Mouse (Mus musculus) layer of hippocampus, postnatal 10 days (tissue): ENCODE measurements around the gene Smurf1. TPM values are rescaled to one million over a fixed set of nuclear protein-coding genes. Genes with fewer than 3 reads are reported as not detected.

Source experiments
- DNase-seq, 2 experiments: peaks; one replicate each; pipeline ENCODE4 v3.0.0; 2021; ENCODE audit warnings: low spot score in 2 of 2
- long read RNA-seq: library from polyadenylated mRNA; stranded (forward); transcript quantifications from one replicate; pipeline ENCODE4 v2.0.0, GENCODE M21; 2023
- total RNA-seq, 2 experiments: library from RNA; stranded (reverse); gene quantifications; 2 replicates each; pipeline ENCODE4 v1.2.3; 2021

The Smurf1 gene
- total RNA-seq = 10 to 100 TPM; 41.9 to 42.3 TPM
- long read RNA-seq, full-length matches to known transcripts = 9 of 23 reads
- long read RNA-seq, partial matches to known transcripts = 3 of 23 reads
- long read RNA-seq, other reads (novel, unspliced or antisense) = 11 of 23 reads

DNA sequence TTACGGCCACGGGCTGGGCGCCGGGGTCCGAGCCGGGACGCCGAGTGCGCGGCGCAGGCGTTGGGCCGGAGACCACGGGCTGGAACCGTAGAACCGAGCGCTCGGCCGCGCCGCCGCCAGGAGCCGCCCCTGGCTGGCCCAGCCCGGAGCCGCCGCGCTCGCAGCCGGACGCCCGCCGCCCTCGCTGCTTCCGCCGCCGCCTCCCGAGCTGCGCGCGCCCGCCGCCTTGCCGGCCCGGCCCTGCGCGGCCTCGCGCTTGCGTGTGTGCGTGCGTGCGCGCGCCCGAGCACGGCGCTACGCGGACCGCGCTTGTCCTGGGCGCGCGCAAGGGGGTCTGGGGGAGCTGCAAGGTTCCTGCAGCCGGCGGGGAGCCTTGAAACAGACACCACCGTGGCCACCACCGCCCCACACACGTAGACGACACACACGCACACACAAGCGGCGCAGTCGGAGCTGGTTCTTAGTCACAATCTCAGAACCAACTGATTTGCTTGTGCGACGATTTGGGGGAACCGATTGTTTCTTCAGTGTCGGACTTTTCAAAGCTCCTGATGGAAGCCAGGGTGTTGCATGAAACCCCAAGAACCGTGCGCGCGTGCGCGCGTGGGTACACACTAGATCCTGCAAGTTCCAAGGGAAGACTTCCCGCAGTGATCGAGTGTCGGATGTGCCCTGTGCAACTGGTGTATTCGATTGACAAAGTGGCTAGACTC is at the start of gene Smurf1:
Gene Smurf1 (minus strand): TSS at position 209 of the 713 bp plus-strand sequence.
- DNase-seq = peak; percentile 84 to 88

DNA sequence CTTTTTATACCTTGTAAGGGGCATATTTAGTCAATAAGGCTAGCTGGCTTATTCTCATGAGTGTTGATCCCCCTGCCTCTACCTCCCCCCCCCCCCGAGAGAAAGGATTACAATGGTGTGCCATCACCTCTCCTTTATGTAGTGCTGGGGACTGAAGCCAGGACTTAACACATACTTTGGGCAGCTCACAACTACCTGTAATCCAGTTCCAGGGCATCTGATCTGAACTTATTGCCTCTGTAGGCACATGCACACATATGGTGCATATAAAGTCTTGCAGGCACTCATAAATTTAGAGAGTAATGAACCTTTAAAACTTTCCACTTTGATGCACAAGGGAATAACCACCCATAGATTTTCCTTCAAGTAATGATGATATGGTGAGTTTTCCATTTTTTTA is 48.6 kb upstream of the Smurf1 start:
- DNase-seq = no peak

DNA sequence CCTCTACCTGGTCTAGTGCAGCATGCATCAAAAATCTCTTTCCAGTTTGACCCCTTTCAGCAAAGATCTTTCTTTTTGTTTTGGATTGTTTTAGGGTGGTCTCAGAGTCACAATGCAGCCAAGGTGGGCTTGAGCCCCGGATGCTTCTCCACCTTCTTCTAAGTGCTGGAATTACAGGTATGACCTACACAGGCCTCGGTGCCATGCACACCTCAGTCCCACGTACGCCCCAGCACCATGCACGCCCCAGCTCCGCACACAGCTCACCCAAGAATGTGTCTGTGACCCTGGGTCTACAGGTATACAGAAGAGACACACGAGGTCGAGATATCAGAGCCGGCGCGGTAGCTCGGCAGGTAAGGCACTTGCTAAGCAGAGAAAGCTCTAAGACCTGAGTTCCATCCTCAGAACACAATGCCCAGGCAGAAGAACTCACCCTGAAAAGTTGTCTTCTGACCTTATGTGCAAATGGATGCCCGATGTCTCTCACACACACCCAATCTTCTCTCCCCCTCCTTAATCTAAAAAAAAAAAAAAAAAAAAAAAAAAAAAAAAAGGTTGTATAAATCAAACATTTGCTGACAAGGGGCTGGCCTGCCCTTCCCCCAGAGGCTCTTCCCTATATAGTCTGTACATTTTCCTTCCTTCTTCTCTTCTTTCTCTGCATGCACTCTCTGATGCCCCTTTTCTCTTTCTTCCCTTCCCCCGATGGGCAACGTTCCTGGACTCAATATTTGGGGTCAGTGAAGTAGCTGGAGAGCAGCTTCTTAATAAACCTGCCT is 43.4 kb upstream of the Smurf1 start:
- no peak for DNase-seq

DNA sequence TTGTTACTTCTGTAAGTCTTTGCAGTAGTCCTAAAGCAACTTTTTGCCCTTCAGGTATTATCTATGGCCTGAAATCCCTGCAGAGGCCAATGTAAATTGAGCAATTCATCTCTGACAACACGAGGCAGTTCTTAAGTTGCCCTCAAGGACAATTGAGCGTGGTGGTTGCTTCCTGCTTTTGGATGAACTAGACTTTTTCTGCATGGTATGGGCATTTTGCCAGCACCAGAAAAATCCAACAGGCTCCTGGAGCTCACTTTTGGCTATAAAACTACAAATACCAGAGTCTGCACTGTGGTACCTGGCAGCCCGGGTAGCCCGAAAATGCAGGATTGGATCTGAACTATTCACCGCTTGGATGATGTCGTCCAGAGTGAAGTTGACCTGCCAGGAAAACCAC is 39.9 kb upstream of the Smurf1 start:
- DNase-seq = no peak

DNA sequence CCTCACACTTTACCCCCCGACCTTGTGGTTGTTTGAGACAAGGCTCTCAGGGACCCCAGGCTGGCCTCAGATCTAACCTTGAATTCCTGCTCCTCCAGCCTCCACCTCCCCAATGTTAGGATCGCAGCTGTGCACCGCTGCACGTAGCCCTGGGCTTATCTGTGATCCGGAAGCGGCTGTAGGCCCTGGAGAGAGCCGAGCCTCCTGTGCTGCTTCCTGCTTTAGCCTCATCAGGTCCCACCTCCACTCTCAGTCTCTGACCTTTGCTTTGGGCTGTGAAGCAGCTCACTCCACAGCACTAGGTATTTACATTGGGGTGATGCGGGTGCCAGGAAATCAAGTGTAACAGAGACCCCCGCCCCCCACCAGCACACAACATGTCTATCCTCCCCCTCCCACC is 38.8 kb upstream of the Smurf1 start:
- no peak for DNase-seq

DNA sequence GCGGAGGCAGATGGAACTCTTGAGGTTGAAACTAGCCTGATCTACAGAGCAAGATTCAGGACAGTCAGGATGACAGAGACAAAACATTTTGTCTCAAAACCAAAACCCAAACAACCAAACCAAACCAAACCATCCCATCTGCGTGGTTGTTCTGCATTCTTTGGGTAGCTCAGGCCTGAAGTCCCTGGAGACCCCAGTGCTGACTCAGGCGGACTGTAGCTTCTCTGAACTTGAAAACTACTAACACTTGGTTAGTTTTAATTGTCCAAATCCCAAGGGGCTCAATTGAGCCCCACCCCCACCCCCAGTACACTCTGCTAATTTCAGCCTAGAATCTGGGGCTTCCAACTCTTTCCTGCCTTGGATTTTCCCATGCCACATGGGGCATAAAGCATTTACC is 37.7 kb upstream of the Smurf1 start:
- no peak for DNase-seq

DNA sequence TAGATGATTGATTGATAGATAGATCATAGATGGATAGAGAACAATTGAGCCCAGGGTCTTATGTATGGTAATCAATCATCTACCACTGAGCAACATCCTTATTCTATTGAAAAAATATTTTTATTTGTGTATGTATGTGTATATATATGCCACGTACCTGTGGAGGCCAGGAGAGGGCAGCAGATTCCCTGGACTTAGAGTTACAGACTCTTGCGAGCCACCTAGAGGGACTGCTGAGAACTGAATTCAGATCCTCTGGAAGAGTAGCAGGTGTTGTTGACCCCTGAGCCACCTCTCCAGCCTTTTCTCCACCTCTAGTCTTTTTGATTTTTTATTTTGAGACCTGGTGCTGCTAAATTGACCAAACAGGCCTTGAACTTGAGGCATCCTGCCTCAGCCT is 32.8 kb upstream of the Smurf1 start:
- no peak for DNase-seq

DNA sequence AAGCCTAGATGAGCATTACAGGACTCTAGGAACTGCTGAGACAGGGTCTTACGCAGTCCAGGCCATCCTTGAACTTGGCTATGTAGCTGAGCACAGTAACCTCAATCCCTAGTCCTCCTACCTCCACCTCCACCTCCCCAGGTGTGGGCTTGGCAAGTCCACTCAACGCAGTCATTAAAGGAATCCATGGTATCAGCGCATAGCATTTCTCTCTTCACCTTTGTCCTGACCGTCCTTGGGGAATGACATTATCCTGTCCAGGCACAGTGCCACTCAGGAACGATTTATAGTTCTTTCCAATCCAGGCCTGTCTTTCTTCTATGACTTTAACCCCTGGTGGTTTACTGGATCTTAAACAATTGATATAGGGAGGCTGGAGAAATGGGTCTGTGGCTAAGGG is 24.8 kb upstream of the Smurf1 start:
- DNase-seq = no peak

DNA sequence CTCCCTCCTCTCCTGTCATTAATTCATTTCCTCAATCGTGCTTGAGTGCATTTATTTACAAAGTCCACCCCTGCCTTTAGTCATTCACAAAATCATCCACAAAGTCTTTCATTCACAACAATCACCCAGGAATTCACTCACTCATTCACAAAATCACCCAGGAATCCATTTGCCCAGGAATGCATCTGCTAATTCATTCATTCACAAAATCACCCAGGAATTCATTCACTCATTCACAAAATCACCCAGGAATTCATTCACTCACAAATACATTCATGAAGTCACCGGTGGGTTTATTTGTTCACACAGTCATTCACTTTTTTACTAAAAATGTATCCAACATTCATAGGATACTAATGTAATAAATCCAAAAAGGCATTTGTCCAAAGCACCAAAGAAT is 24.4 kb upstream of the Smurf1 start:
- no peak for DNase-seq

DNA sequence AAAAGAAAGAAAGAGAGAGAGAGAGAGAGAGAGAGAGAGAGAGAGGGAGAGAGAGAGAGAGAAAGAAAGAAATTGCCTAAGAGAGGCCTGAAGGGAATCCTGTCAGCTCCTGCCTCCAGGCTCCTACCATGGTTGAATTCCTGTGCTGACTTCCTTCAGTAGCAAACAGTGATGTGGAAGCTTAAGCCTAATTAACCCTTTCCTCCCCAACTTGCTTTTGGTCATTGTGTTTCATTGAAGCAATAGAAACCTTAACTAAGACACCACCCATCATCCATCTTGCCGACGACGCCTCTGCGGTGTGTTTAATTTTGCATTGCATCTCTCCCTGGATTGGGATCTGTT is 23.4 kb upstream of the Smurf1 start:
- DNase-seq = no peak

DNA sequence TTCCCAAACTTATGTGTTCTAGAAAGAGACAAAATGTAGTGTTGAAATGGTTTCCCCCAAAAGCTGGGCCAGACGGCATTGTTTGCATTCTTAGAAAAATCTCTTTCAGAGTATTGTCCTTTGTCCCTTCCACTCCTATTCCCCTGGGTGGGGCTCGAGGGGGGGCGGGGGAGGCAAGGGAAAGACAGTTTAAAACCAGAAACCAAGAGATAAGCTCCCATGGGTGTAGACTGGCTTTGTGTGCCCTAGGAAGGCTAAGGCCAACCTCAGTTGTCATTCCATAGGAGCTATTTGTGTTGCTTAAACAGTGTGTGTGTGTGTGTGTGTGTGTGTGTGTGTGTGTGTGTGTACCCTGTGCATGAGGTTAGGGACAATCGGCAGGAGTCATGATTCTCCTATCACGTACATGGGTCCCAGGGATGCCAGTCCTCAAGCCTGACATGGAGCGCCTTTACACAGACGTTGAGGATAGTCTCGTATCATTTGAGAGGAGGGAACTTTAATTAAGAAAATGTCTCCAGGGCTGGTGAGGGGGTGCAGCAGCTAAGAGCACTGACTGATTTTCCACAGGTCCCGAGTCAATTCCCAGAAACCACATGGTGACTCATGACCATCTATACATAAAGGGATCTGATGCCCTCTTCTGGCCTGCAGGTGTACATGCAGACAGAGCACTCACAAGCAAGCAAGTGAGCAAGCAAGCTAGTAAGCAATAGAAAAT is 22.9 kb upstream of the Smurf1 start:
- DNase-seq = peak; percentile 43 to 61

DNA sequence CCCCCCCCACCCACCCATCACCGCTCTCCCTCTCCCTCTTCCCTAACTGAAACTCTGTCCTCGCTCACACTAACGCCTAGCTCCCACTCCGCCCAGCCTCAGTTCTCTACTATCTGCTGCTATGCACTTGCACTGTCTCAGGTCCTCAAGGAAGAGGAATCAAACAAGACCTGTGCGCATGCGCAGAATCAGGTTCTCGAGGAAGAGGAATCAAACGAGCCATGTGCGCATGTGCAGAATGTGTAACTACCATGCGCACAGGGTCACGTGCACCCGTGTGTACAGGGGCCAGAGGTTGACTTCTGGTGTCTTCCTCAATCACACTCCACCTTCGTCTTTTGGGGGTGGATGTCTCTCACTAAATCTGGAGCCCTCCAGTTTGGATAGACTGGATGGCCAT is 21.9 kb upstream of the Smurf1 start:
- DNase-seq = no peak

DNA sequence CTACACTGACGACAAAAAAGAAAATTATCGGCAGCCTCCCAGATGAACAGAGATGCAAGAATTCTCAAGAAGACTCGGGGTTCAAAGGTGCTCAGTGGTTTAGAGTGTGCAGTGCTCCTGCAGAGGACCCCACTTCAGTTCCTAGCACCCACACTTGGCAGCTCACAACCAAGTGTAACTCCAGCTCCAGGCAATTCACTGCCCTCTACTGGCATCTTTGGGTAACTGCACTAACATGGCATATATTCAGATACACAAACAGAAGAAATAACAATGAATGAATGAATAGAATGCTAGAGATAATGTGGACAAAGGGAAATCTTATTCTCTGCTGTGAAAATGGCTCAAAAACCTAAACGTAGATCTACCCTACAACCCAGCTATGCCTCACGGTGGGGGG is 19.2 kb upstream of the Smurf1 start:
- DNase-seq = no peak

DNA sequence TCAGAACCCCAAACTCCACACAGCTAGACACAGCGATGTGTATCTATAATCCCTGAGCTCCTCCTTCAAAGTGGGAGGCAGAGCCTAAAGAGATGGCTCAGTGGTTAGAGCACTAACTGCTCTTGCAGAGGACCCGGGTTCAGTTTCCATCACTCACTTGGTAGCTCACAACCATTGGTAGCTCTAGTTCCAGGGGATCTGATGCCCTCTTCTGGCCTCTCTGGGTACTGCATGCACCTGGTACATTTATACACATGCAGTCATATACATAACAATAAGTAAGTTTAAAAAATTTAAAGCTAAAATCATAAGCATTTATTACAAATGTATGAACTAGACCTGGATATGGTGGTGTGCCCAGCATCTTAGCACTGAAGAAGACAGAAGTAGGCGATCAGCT is 17.6 kb upstream of the Smurf1 start:
- no peak for DNase-seq

DNA sequence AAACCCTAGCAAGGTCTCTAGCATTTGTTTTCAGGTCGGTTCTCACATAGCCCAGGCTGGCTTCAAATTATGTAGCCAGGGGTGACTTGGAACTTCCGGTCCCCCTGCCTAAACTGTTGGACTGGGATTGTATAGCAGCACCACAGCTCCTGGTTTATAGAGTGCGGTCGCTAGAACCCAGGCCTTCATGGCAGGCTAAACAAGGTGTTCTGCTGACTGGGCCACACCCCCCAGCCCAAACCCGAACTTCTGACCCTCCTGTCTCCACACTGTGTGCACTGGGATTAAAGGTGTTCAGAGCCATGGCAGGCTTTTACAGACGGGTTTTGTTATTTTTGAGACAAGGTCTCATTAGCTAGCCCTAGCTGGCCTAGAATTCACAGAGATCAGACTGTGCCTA is 13.5 kb upstream of the Smurf1 start:
- no peak for DNase-seq

DNA sequence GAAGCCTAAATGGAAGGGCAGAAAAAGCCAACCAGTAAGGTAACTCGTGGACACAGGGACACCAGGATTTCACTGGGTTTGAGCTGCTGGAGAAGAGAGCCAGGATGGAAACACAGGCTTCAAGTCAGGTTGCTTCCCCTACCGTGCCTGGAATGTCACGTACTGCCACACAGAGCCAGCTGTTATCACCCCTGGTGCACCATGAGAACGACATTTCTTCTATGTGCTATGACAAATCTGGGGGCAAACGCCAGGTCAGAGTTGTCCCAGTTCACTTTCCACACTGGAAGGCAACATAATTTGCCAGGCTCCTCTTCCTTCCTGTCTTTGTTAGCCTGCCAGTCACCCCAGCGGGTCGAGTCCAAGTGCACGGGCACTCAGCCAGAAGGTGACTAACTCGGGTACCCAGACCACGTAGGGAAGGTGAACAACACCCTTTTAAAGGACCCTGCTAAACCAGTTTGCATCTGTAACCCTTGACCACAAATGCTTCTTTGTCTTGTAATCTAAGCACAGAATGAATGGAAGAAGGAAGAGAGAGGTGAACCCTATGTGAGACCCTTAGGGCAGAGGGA is 13.0 kb upstream of the Smurf1 start:
- DNase-seq = no peak

DNA sequence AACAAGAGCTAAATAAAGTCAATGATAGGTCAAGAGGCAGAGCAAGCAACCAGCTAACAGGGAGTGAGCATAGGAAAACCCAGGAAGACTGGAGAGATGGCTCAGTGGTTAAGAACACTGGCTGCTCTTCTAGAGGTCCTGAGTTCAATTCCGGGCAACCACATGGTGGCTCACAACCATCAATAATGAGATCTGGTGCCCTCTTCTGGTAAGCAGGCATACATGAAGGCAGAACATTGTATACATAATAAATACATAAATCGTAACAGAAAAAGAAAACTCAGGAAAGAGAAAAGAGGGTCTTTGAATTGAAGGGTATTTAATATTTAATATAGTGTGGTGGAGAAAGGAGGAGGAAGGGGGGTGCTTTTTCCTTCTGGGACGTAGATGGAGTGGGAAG is 5.6 kb upstream of the Smurf1 start:
- no peak for DNase-seq

DNA sequence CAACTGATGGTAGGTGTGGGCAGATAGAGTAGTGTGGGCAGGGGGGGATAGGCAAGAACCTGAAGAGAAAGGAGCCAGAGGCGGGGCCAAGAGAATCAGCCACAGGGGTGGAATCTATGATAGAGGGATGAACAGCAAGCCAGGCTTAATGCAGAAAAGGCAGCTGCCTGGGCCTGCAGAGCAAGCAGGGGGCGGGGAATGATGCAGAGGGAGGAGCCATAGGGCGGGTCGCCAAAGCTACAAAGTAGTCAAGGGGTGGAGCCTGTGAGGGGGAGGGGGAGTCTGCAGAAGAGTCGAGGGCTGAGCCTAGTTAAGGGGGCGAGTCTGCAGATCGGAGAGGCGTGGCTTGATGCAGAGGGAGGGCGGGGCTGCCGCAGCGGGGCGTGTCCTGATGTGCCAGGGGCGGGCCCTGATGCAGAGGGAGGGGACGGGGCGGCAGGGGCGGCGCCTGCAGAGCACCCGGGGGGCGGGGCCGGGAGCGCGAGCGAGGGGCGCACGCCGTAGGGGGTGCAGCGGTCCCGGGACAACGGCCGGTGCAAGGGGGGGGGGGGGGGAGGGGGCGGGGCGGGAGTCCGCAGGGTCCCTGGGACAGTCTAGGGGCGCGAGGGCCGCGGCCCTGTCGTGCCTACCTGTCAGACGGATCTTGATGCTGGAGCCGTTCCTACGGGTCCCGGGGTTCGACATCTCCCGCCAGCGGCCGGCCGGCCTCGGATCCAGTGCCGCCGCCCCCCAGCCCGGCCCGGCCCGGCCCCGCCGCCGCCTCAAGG is 592 bp downstream of the Smurf1 start:
- peak; percentile 85 to 86 for DNase-seq

DNA sequence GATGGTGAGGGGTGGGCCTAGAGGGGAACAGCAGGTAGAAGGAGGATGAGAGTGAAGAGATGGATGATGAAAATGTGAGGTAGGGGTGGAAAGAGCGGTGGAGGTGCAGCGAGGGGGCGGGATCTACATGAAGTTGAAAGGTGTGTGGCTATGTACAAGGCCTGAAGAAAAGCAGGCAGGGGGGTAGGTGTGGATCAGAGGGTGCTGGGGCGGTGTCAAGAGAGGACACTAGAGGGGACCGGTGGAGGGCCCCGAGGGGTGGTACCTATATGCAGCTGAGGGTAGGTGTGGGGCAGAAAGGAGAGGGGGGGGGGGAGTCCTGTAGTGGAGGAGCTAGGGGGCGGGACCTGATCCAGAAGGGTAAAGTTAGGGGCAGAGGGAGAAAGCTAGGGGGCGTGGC is 1.2 kb downstream of the Smurf1 start:
- DNase-seq = no peak

DNA sequence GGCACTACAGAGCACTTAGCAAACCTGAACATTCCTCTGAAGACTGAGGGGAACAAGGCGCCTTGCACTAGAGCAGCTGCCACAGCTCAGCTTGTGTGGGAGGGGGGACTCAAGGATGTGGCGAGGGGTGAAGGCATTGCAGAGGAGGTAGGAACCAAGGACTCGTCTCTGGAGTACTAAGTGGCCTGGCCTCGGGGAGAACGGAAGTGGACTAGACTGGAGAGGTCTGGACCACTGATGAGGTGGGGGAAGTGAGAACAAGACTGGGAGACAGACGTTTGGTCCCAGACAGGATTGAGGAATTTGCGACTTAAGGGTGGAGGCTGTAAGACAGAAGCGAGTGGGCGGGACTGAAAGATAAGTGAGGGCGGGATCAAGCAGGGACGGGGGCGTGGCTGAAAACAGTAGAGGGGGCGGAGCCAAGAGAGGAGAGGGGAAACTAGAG is 1.8 kb downstream of the Smurf1 start:
- DNase-seq = peak; percentile 58 to 67

DNA sequence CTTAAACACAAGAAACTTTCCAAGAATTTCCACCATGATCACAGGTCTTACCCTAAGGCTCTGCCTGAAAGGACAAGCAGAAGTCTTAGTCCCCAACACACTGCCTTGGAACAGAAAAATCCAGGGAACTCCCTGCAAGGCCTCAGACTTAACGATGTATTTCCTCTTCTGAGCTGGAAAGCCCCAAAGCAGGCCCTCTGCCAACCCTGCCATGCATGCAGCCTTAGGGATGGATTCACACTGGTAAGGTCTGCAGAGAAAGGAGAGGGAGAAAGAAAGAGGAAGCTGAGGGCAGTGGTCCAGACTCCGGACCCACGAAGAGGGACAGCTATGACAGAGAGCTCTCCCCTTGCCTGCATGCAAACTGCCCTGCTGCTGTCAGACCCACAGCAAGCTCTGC is 2.2 kb downstream of the Smurf1 start:
- DNase-seq = no peak
